Mouse (Mus musculus) monocyte, adult 2 months (primary cell): ENCODE data around the gene Rnf123.

ENCODE experiments used
- DNase-seq, 2 experiments: peaks; one replicate each; pipeline ENCODE4 v3.0.0; 2022; ENCODE audit warnings: low spot score in 2 of 2, low read depth in 1 of 2

Rnf123 gene

GRCm38 (mm10) chr9:108082988-108083431, at the start of gene Rnf123:
Gene Rnf123 (minus strand): TSS chr9:108083346.
- no peak for DNase-seq

DNA sequence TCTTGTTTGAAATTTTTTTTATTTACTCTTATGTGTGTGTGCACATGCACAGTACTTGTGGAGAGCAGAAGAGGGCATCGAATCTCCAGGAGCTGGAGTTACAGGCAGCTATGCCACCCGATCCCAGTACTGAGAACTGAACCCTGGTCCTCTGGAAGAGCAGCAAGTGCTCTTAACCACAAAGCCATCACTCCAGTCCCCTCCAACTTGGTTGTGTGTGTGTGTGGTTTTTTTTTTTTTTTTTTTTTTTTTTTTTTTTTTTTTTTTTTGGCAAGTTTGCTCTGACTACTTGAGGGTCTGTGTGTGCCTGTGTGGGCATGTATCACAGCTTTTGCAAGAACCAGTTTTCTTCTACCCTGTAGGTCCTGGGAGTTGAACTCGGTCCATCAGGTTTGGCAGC, 49.2 kb upstream of the Rnf123 start:
- no peak for DNase-seq

GRCm38 (mm10) chr9:108131502-108131901, 48.4 kb upstream of the Rnf123 start:
- no peak for DNase-seq

DNA sequence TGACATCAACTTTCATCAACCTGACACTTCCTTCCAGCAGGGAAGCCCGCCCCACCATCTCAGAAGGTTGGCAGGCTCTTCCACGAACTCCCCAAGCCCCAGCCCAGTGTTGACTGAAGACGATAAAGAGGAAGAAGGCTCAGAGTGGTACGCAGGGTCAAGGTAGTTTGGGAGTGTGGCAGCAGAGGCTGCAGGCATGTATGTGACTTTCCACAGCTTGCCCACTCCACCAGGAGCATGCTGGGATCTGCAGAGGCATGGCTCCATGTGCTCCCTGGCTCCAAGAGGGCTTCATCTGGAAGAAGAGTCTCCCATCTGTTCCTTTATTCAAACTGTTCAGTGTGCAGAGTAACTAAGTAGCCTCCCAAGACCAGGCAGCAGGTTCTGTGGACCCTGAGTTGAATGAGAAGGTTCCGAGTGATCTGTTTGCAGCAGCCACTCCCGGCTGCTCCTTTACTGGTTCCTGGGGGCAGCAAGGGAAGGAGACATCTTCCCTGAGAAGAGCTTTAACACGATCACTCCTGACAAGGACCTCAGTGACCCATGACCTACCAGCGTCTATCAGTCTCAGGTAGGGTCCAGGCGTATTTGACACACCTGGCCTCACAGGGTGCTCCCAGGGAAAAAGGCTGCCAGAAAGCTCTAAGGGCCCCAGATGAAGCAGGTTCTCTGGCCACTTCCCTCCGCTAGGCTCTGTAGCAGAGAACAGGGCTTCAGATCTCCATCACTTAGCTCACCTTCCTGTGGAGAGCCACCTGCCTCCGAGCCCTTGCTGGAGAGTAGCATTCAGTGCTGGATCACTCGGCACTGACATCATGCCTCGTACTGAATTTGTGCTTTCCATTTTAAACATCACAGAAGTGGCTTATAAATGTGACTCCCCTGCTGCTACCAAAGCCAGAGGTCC, 46.1 kb upstream of the Rnf123 start:
- DNase-seq, result no peak

DNA sequence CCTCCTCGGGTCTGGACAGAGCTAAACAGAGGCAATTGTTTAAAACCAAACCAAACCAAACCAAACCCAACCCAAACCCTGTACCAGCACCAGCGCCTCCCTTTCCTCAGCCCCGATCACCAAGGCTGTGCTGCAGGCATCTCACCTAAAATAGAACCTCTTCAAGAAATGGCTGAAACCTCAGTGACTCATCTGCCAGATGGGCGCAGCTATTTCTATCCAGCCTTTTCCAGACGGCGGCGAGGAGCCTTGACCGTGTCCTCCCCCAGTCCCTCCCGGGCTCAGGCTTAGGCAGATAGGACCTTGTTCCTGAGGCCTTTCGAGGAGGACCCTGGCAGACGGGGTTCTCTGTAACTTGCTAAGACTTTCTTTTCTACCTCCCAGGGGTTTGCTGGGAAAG, 45.1 kb upstream of the Rnf123 start:
- DNase-seq, result no peak

DNA sequence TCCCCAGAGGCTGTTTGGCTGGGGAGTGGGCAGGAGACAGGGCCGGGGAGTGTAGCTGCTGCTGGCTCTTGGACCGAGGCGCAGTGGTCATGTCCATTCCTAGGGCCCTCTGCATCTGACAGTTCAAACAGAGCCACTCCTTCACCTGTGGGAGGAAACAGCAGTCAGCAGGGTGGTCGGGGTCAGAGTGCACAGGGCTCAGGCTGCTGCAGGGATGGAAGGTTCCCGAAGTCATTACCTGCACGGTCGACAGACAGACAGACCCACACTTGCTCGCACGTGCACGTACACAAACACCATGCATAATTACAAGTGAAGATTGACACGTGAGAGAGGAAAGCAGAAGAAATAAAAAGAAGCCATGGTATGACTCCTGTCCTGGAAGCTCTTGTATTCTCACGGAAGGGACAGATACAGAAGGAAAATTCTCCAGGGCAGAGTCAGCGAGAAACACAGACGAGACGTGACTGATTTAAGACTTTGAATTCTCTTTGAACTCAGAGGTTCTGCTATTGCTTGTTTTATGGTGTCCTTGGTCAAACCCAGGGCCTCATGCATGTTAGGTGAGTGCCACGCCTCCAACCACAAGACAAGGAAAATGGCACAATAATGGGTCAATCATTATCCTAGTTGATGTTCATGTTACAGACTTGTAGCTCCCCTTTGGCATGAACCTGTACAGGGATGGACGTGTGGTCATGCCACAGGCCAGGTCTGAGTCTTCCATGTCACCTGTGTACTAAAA, 43.5 kb upstream of the Rnf123 start:
- DNase-seq, result no peak

- no peak for DNase-seq
Observed at GRCm38 (mm10) chr9:108125731-108126130, 42.6 kb upstream of the Rnf123 start.

DNA sequence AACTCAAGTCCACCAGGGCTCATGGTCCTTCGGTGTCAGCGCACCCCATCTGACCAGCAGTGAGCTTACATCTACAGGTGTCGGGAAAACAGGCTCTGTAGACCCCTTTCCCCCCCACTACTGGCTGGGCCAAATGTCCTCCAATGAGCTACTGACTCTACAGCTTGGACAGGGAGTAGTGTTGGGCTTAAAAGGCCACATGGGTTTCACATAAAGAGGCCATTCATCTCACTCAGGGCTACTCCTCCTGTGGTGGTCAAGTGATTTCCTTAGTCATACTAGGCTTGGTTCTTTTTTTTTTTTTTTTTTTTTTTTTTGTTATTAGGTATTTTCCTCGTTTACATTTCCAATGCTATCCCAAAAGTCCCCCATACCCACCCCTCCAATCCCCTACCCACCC, 40.8 kb upstream of the Rnf123 start:
- no peak for DNase-seq

GRCm38 (mm10) chr9:108121170-108121969, 38.2 kb upstream of the Rnf123 start:
- DNase-seq, result no peak

- peak; percentile 63 to 79 for DNase-seq
Observed at GRCm38 (mm10) chr9:108120671-108121070, 37.5 kb upstream of the Rnf123 start.

GRCm38 (mm10) chr9:108119891-108120411, 36.8 kb upstream of the Rnf123 start:
- no peak for DNase-seq

GRCm38 (mm10) chr9:108117143-108117542, 34.0 kb upstream of the Rnf123 start:
- DNase-seq, result no peak

DNA sequence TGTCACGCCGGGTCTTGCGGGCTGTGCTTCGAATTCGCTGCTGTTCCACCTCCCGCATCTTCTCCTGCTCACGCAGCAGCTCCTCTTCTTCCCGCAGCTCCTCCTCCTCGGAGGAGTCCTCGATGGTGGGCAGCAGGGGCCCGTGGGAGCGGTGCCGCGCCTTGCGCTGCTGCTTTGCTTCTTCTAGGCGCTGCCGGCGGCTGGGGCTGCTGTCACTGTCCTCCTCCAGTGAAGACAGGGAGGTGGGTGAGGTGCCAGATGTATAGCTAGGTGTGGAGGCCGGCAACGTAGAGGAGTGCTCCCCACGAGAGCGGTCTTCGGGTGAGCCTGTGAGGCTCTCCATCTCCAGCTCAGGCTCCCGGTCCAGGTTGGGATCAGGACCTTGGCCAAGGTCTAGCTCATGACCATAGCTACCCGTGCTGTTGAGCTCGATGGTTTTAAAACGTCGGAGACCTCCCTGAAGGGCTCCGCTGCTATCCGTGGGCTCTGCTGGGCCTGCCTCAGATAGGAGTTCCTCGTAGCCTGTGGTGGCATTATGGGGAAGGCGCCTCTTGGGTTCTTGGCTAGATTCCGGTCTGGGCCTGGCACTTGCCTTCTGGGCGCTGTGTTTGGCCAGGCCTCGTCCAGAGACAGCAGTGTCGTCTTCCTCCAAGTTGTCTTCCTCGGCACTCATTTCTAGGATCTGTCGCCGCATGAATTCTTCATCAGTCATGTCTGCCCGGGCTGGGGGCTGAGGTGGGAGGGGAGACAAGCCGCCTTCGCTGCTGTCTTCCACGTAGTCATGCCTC, 32.3 kb upstream of the Rnf123 start:
- no peak for DNase-seq

GRCm38 (mm10) chr9:108112719-108113340, 29.7 kb upstream of the Rnf123 start:
- no peak for DNase-seq

DNA sequence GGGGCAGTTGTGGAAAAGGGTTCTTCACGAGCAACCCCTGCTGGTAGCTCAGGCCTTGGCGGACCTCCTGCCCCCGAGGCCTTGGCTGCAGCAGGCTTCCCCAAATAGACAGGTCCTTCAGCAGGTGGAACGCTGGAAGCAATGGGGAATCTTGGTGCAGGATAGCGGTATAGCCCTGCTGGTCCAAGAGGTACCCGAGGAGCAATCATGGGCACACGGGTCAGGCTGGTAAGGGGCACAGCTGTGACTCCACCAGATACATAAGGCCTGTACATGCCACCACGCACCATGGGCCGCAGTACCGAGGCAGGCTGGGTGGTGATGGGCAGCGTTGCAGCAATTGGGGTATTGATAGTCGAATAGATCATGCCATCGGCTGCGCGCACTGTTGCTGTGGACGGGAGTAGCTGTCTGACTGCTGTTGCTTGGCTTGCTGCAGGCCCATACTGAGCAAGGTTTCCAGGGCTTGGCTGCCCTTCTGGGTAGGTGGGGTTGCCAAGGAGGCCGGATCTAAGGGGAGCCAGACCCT, 28.5 kb upstream of the Rnf123 start:
- DNase-seq, result no peak

DNA sequence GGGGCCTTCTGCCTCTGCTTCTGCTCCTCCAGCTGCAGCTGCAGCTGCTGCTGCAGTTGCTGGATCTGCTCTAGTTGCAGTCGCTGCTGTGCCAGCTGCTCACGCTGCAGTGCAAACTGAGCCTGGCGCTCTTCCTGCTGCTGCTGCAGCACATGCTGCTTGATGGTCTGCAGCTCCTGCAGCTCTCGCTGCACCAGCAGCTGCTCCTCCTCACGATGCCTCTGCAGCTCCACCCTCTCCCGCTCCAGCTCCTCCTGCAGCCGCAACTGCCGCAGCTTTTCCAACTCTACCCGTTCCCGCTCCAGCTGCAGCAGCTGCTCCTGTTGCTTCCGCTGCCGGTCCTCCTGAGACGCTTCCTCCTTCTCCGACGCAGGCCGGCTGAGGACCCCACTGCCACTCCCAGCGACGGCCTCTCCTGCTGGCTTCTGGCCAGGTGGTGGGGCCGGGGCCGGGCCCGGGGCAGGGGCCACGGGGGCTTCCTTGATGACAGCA, 28.0 kb upstream of the Rnf123 start:
- no peak for DNase-seq

DNA sequence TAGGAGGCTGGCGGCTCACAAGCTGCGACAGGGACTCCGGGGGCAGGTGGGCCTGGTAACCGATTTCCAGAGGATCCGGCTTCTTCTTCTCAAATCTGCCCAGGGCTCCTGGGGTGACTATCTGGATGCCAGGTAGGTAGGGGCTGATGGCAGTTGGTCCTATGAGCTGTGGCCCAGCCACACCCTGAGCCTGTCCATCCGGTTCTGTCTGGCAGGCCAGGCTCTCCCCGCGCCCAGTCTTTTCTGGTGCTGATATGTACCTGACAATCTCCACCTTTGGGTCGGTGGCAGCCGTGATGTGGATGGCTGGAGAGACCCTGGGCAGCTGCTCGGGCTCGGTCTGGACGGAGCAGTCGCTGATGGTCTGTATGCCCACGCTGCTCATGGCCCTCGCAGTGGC, 27.0 kb upstream of the Rnf123 start:
- DNase-seq, result no peak

DNA sequence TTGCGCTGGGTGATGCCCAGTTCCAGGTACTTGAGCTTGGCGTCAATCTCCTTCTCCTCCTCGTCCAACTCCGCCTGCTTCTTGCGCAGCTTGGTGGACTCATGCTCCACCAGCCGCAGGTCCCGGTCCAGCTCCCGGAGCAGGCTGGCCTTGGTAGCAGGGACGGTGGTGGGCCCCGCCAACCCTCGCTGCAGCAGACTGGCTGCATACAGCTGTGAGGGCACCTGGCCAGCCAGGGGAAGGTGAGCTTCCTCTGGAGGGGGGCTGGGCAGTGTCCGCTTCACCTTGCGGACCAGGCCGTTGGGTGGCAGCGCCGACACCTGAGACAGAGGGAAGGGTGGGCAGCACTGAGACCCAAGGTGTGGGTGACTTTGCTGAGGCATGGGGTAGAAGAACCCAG, 24.7 kb upstream of the Rnf123 start:
- DNase-seq, result no peak

- no peak for DNase-seq
Observed at GRCm38 (mm10) chr9:108106090-108106489, 22.9 kb upstream of the Rnf123 start.

DNA sequence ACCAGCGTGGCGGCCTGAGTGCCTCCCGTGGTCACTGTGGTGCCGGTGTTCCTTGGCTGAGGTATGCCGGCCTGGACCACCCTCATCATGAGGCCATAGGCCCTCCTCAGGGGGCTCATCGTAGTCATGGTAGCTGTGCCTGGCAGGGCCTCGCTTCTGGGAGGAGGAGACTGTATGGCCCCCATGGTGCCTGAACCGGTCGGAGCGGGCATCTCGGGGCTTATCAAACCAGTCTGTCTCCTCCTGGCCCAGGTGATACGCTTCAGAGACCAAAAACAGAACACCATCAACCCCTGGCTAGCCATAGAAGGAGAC, 22.4 kb upstream of the Rnf123 start:
- no peak for DNase-seq
